Mouse (Mus musculus) midbrain, embryonic 11.5 days (tissue): Measurements from ENCODE around the gene Asb18. TPM values are rescaled to one million over a fixed set of nuclear protein-coding genes. Genes with fewer than 3 reads are reported as not detected.

Source experiments
- ATAC-seq: fragments of 200-750 bp; cut with Nextera tagmentation; 2 replicates; pipeline ENCODE4 v1.8.0; 2017; ENCODE audit warnings: moderate TSS enrichment, moderate library complexity; ENCODE audit not compliant: low FRiP score
- DNase-seq: peaks from one replicate; pipeline ENCODE4 v3.0.0; 2015; ENCODE audit warnings: low spot score; ENCODE audit errors: missing footprints
- H3K27ac ChIP-seq: fragments of 300-500 bp; sonication (generic); 2 replicates; pipeline ENCODE4 v1.5.1; 2014; ENCODE audit warnings: low read depth, low read length
- H3K27me3 ChIP-seq: fragments of 300-500 bp; sonication (generic); 2 replicates; pipeline ENCODE4 v1.6.1; 2014; ENCODE audit warnings: mild to moderate bottlenecking, low read length, moderate library complexity, mixed read lengths; ENCODE audit not compliant: control insufficient read depth, insufficient read depth
- H3K36me3 ChIP-seq: fragments of 300-500 bp; sonication (generic); 2 replicates; pipeline ENCODE4 v1.6.1; 2014; ENCODE audit warnings: mild to moderate bottlenecking, low read length, moderate library complexity, mixed read lengths; ENCODE audit not compliant: control insufficient read depth, insufficient read depth
- H3K4me1 ChIP-seq: fragments of 300-500 bp; sonication (generic); 2 replicates; pipeline ENCODE4 v1.6.1; 2014; ENCODE audit warnings: low read length; ENCODE audit not compliant: control insufficient read depth, insufficient read depth
- H3K4me2 ChIP-seq: fragments of 300-500 bp; sonication (generic); 2 replicates; pipeline ENCODE4 v1.6.1; 2014; ENCODE audit warnings: mild to moderate bottlenecking, moderate library complexity
- H3K4me3 ChIP-seq: fragments of 300-500 bp; sonication (generic); 2 replicates; pipeline ENCODE4 v1.5.1; 2014; ENCODE audit warnings: low read depth, low read length
- H3K9ac ChIP-seq: fragments of 300-500 bp; sonication (generic); 2 replicates; pipeline ENCODE4 v1.6.1; 2014; ENCODE audit warnings: low read length
- H3K9me3 ChIP-seq: fragments of 300-500 bp; sonication (generic); 2 replicates; pipeline ENCODE4 v1.6.1; 2016; ENCODE audit warnings: low read length; ENCODE audit not compliant: control insufficient read depth
- WGBS: fragments of 180-500 bp; shearing (Covaris S2); extraction: QIAGEN DNeasy Blood & Tissue Kit; methylation state at CpG from one replicate; pipeline ENCODE4 v1.1.7; 2014; 5-methylcytosine and 5-hydroxymethylcytosine counted together
- polyA plus RNA-seq: library from polyadenylated mRNA; unstranded; fragments of >200 nt; fragmentation: Nextera tagmentation; extraction: Ambion mirVana; gene quantifications from 2 replicates; pipeline ENCODE4 v1.2.1, GENCODE M21; 2014

The Asb18 gene
- polyA plus RNA-seq, 1 experiment from 2014 or later: 0.07 TPM

DNA sequence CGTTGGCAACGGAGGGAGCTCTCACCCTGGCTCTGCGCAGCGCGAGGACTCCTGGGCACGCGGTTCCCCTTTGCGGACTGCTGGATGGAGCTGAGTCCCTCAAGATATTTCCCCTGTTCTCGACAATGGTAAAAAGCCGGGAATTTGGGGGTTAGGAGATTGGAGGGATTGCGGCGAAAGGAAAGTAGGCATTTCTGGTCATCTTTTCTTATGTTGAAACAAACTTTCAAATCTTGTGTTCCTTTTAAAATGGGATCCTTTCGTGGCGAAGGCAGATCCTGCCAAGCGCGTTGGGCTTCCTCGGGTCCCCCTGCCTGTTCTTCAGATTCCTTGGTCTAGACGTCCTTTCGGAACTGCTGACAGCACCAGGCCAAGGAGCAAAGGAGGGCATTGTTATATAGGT lies 82.4 kb downstream of the Asb18 start:
- DNase-seq (peak; percentile 95), ATAC-seq (no peak)
- 1% methylated on average over 19 of the region's 19 CpGs for WGBS
- no peak overlapping the region for H3K27ac ChIP-seq
- H3K4me3 ChIP-seq: 0 out of 2 replicates have a peak overlapping the region, but pooled peaks have one; percentile 39
- peaks cover 98% of the 10 kb centered on the region for H3K27me3 ChIP-seq
- no peaks in the 10 kb centered on the region for H3K36me3 ChIP-seq
- no peak overlapping the region for H3K9ac ChIP-seq
- peaks cover 42% of the 10 kb centered on the region for H3K4me1 ChIP-seq
- H3K9me3 ChIP-seq: no peaks in the 10 kb centered on the region
- no peak overlapping the region for H3K4me2 ChIP-seq

DNA sequence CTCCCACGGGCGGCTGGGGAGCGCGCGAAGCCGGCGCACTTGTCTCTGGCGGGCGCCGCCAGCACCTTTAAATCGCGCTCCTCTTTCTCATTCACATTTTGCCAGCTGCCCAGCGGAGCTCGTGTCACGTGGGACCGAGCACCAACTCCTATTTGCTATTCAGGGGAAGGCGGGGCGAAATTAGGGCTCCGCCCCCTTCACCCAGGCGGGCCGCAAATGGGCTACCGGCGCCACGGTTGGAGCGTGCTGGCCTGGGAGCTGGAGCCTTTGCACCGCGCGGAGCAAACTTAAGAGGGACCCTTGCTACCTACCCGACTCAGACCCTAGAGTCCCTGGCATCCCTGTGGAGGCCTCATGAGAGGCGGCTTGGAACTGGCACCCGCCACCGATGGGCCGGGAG lies 83.3 kb downstream of the Asb18 start, which contains the start of gene Gbx2:
Gbx2 (minus strand) TSS at position 60 of the 400 bp plus-strand sequence.
- H3K9ac ChIP-seq: peak within 1 kb of the TSS; percentile 43
- H3K4me2 ChIP-seq: peak within 1 kb of the TSS; percentile 58
- H3K4me3 ChIP-seq: peak within 1 kb of the TSS; percentile 39
- no peaks in the 10 kb centered on the region for H3K9me3 ChIP-seq
- peak; percentile 99 for DNase-seq
- H3K36me3 ChIP-seq: no peaks in the 10 kb centered on the region
- peaks cover 43% of the 10 kb centered on the region for H3K4me1 ChIP-seq
- WGBS: under 1% methylated on average over 33 of the region's 33 CpGs
- H3K27ac ChIP-seq: no peak within 1 kb of the TSS
- peak; percentile 79 for ATAC-seq
- peaks cover 98% of the 10 kb centered on the region for H3K27me3 ChIP-seq

DNA sequence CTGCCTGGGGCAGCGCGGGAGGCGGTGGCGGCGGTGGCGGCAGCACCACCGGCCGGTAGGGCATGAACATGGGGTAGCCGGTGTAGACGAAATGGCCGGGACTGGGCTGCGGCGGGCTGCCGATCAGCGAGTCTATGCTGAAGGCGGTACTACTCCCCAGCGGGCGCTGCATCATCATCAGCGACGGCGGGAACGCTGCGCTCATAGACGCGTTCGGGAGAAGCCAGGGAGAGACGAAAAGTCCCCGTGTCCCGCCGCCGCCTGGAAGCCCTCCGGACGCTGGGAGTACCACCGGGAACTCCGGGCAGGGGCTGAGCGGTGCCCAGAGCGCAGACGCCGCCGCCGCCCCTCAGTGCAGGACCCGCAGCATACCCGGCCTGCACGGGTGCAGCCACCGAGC lies 83.9 kb downstream of the Asb18 start:
- Histone ChIP-seq H3K27me3 (peaks cover 98% of the 10 kb centered on the region), H3K4me2 (peak overlapping the region; percentile 58), H3K36me3 (no peaks in the 10 kb centered on the region), H3K9ac (peak overlapping the region; percentile 43), H3K9me3 (no peaks in the 10 kb centered on the region), H3K4me3 (peak overlapping the region; percentile 39), H3K4me1 (peaks cover 38% of the 10 kb centered on the region), H3K27ac (no peak overlapping the region)
- no peak for DNase-seq
- WGBS: under 1% methylated on average over 38 of the region's 45 CpGs
- peak; percentile 31; the same call in 1 of the 2 replicates for ATAC-seq

DNA sequence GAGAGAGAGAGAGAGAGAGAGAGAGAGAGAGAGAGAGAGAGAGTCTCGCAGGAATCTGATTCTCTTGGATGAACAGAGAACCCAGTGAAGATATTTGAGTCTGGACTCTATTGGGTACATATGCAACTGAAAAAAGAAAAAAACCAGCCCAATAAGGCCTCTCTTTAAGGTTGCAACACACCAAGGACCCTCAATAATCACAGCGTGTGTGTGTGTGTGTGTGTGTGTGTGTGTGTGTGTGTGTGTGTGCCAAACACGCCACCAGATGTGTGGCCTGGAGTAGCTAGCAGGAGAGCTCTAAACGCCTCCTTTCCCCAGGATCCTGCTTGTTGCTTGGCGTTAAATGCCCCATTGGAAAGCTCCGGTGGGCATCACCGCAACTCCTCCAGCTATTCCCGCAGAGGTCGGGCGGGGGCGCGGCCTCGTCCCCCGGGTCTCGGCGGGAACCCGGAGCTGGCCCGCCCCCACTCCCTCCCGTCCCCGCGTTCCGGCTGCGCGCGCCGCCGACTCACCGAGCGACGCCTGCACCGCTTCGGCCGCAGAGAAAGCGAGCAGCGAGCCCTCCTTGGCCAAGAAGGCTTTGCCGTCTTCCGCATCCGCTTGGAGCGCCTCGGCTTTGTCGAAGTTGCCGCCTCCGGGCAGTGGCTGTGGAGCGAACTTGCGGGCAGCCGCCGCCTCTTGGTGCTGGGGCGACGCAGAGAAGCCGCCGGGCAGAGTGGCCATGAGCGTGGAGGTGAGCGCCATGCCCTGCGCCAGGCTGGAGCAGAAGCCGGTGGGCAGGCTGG lies 84.6 kb downstream of the Asb18 start:
- WGBS: under 1% methylated on average over 54 of the region's 55 CpGs
- H3K27ac ChIP-seq: no peak overlapping the region
- peak overlapping the region; percentile 43 for H3K9ac ChIP-seq
- peaks cover 31% of the 10 kb centered on the region for H3K4me1 ChIP-seq
- peaks cover 98% of the 10 kb centered on the region for H3K27me3 ChIP-seq
- ATAC-seq: 0 out of 2 replicates have a peak, but pooled peaks have one; percentile 6
- DNase-seq: peak; percentile 96
- H3K36me3 ChIP-seq: no peaks in the 10 kb centered on the region
- no peaks in the 10 kb centered on the region for H3K9me3 ChIP-seq
- peak overlapping the region; percentile 58 for H3K4me2 ChIP-seq
- H3K4me3 ChIP-seq: peak overlapping the region; percentile 39

DNA sequence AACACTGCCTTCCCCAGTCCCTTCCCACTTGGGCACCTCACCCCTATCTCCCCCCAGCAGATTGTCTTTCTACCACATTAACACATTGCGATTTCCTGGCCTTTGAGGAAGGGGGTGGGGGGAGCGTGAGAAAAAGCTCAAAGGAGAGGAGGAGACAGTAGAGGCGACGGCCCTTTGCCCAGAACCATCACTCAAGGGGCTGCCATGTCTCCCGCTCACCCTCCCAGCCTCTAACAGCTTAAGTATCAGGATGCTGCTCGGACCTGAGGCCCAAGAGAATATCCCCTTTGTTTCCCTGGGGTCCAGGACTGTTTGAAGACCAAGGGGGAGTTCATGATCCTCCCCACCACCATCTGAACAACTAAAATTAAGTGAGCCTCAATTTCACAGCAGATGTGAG lies 85.3 kb downstream of the Asb18 start:
- DNase-seq: peak; percentile 93
- 0% methylated on average over 6 of the region's 6 CpGs for WGBS
- Histone ChIP-seq H3K4me3 (peak overlapping the region; percentile 6; the same call in 1 of the 2 replicates), H3K4me1 (peaks cover 31% of the 10 kb centered on the region), H3K9me3 (no peaks in the 10 kb centered on the region), H3K9ac (no peak overlapping the region), H3K36me3 (no peaks in the 10 kb centered on the region), H3K27ac (no peak overlapping the region), H3K27me3 (peaks cover 100% of the 10 kb centered on the region), H3K4me2 (peak overlapping the region; percentile 5; the same call in 1 of the 2 replicates)
- no peak for ATAC-seq

DNA sequence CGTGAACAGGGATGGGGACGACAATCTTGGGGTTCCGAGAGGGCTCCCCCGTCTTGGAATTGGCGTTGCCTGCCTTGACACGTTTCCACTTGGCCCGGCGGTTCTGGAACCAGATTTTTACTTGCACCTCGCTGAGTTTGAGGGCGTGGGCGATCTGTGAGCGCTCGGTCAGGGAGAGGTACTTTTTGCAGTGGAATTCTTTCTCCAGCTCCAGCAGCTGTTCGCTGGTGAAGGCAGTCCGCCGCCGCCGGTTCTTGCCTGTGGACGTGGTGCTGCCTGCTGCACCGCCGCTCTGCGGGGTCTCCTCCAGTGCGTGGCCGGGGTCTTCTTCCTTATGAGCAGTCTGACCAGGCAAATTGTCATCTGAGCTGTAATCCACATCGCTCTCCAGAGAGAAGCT lies 85.8 kb downstream of the Asb18 start:
- no peak overlapping the region for H3K9ac ChIP-seq
- peaks cover 30% of the 10 kb centered on the region for H3K4me1 ChIP-seq
- H3K27me3 ChIP-seq: peaks cover 100% of the 10 kb centered on the region
- peak overlapping the region; percentile 5; the same call in 1 of the 2 replicates for H3K4me2 ChIP-seq
- ATAC-seq (no peak), DNase-seq (peak; percentile 96)
- peak overlapping the region; percentile 6; the same call in 1 of the 2 replicates for H3K4me3 ChIP-seq
- H3K9me3 ChIP-seq: no peaks in the 10 kb centered on the region
- WGBS: 2% methylated on average over 25 of the region's 25 CpGs
- H3K27ac ChIP-seq: no peak overlapping the region
- H3K36me3 ChIP-seq: no peaks in the 10 kb centered on the region

DNA sequence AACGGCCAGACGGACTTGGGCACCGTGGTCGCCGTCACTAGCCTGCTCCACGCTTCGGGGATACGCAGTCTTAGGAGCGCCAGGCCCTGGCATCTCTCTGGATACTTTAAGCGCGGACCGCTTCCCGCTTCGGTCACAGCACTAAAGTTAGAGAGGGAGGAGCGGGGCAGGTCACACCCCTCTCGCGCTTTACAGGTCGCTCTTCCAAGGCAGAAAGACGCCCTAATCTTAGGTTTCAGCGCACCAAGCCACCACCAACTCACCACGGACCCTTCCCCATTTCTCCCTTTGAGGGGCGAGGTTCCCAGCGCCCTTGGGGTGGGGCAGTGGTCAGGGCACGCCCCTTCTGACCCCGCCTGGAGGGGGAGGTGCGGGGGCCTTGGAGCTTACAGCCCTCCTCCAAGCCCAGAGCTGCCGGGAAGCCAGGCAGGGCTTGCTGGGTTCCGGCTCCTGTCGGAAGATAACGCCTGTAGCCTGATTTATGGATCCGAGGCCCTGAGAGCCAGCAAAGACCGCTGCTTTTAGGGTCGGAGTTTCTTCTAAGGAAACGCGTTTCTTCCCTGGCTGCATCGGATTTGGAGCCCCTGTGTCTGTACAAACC lies 87.3 kb downstream of the Asb18 start:
- no peak overlapping the region for H3K27ac ChIP-seq
- peak; percentile 95 for DNase-seq

DNA sequence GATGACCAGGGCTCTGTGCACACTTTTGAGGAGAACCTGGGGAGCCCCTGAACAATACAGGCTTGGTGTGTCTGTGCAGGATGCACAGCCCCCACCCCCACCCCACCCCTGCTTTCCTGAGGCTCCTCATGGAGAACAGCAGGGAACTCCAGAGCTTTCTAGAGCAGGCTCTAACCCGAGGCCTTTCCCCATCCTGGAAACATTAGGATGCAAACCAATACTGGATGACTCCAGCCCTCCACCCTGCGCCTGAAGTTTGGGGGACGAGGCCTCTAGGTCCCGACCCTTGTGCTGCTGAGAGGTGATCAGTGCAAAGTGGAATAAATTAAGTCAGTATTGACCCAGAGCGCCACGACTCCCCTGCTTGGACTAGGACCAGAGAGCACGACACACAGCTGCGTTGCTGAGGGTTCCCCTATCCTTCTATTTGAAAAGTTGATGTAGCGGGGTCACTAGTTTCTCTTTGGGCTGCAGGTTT lies 87.8 kb downstream of the Asb18 start:
- ATAC-seq: no peak
- WGBS: under 1% methylated on average over 9 of the region's 9 CpGs
- Histone ChIP-seq H3K4me3 (peak overlapping the region; percentile 6; the same call in 1 of the 2 replicates), H3K36me3 (no peaks in the 10 kb centered on the region), H3K4me2 (no peak overlapping the region; the same call in 1 of the 2 replicates), H3K4me1 (peaks cover 36% of the 10 kb centered on the region), H3K27me3 (peaks cover 100% of the 10 kb centered on the region), H3K9ac (no peak overlapping the region), H3K27ac (no peak overlapping the region), H3K9me3 (no peaks in the 10 kb centered on the region)
- DNase-seq: peak; percentile 92

More for the DNA sequence above, 87.3 kb downstream of the Asb18 start:
- Histone ChIP-seq H3K9ac (no peak overlapping the region), H3K27me3 (peaks cover 100% of the 10 kb centered on the region), H3K4me3 (peak overlapping the region; percentile 6; the same call in 1 of the 2 replicates), H3K4me2 (peak overlapping the region; percentile 26), H3K4me1 (peaks cover 35% of the 10 kb centered on the region), H3K36me3 (no peaks in the 10 kb centered on the region), H3K9me3 (no peaks in the 10 kb centered on the region)
- no peak for ATAC-seq
- WGBS: under 1% methylated on average over 36 of the region's 36 CpGs
